Mouse (Mus musculus) G1E (cell line): ENCODE measurements around the gene Trpv4. TPM values are rescaled to one million over a fixed set of nuclear protein-coding genes. Genes with fewer than 3 reads are reported as not detected.

Source experiments
- ATAC-seq: 2 replicates; pipeline ENCODE4 v1.8.0; 2016; ENCODE audit warnings: mild to moderate bottlenecking; ENCODE audit not compliant: insufficient number of reproducible peaks, poor library complexity, low FRiP score, severe bottlenecking; ENCODE audit errors: extremely low read depth
- DNase-seq: peaks from one replicate; pipeline ENCODE4 v3.0.0; 2012; ENCODE audit warnings: low spot score
- H3K27me3 ChIP-seq: 2 replicates; pipeline ENCODE4 v1.6.1; 2012; ENCODE audit warnings: mild to moderate bottlenecking, low read length, inconsistent platforms; ENCODE audit not compliant: insufficient read depth
- H3K36me3 ChIP-seq: replicated peaks from 2 replicates; pipeline ENCODE3; 2012; ENCODE audit warnings: mild to moderate bottlenecking, inconsistent platforms
- H3K4me1 ChIP-seq: 2 replicates; pipeline ENCODE4 v1.6.1; 2012; ENCODE audit warnings: low read depth, low read length, inconsistent platforms, mixed read lengths; ENCODE audit not compliant: insufficient read depth
- H3K4me3 ChIP-seq: 2 replicates; pipeline ENCODE4 v1.5.1; 2012; ENCODE audit warnings: low read depth, mild to moderate bottlenecking, inconsistent platforms, low read length, moderate library complexity, mixed read lengths
- H3K9me3 ChIP-seq: replicated peaks from 2 replicates; pipeline ENCODE4 v1.6.1; 2012; ENCODE audit warnings: inconsistent platforms
- CTCF ChIP-seq: IDR thresholded peaks from 2 replicates; pipeline ENCODE4 v1.5.1; 2012; ENCODE audit warnings: low read depth, low read length, inconsistent platforms, mixed read lengths
- GATA1 ChIP-seq: IDR thresholded peaks from 2 replicates; pipeline ENCODE4 v1.6.1; 2012; ENCODE audit warnings: borderline replicate concordance, low read length, inconsistent platforms, mixed read lengths
- GATA2 ChIP-seq: IDR thresholded peaks from 2 replicates; pipeline ENCODE4 v1.6.1; 2012; ENCODE audit warnings: low read depth, low read length, inconsistent platforms, borderline replicate concordance
- POLR2AphosphoS5 ChIP-seq: IDR thresholded peaks from 2 replicates; pipeline ENCODE4 v1.6.1; 2012; ENCODE audit warnings: low read depth, low read length, inconsistent platforms; ENCODE audit not compliant: insufficient replicate concordance
- TAL1 ChIP-seq: conservative IDR thresholded peaks from 2 replicates; pipeline ENCODE4 v1.6.1; 2012; ENCODE audit warnings: low read depth, low read length, inconsistent platforms, mixed read lengths
- polyA plus RNA-seq: library from polyadenylated mRNA; stranded (reverse); fragments of >175 nt; gene quantifications from 2 replicates; pipeline ENCODE4 v1.2.3, GENCODE M21; 2012
- total RNA-seq, 2 experiments: library from RNA; stranded (forward) in 1 of 2; stranded (reverse) in 1 of 2; fragments of 200-1000 nt in 1 of 2; fragments of >200 nt in 1 of 2; fragmentation: Nextera tagmentation in 1 of 2; gene quantifications; 2 replicates each; pipeline ENCODE4 v1.2.3; 2014 to 2017

Trpv4 gene
- total and polyA plus RNA-seq, 3 experiments, result 0.11 TPM; not detected in 2

GRCm38 (mm10) chr5:114575010-114575409, 83.2 kb downstream of the Trpv4 start:
- no peak for ATAC-seq
- H3K4me1 ChIP-seq, result peaks cover 52% of the 10 kb centered on the region

DNA sequence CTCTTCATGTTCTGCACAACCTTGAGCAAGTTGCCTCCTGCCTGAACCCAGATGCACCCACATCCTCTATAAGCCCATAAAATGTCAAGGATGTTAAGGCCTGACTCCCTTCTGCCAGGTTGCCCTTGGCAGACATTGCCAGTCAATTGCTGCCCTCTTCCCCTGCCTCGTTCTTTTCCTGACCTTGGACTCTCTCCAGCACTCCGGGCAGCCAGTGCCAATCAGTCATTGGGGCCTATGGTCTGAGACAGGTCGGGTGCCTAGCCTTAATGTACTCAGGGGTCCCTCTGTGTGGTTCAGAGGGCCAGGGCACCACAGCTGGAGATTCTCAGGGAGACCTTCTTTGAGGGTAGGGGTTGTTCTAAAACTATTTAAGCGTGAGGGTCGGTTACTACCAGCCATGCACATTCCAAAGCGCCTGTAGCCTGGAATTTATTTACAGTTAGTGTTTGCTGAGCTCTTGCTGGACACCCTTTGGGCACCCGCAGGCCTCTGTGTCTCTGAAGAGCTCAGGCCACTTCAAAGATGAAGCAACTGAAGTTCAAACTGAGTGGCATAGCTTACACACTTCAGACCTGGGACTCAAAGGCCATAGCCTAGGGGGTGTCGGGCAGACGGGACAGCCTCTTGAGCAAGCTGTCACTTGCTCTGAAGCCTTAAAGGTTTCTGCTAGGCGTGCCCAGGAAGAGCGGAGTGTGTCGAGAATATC, 84.1 kb downstream of the Trpv4 start:
- no peak for DNase-seq
- Histone ChIP-seq H3K27me3 (peaks cover 41% of the 10 kb centered on the region), H3K9me3 (no peaks in the 10 kb centered on the region), H3K4me1 (peaks cover 53% of the 10 kb centered on the region), H3K36me3 (peaks cover 43% of the 10 kb centered on the region), H3K4me3 (no peak overlapping the region)
- TF ChIP-seq GATA1 (no peak), CTCF (no peak), GATA2 (no peak), TAL1 (no peak), POLR2AphosphoS5 (no peak)
- no peak for ATAC-seq

More at GRCm38 (mm10) chr5:114575010-114575409, 83.2 kb downstream of the Trpv4 start:
- TF ChIP-seq POLR2AphosphoS5 (no peak), GATA1 (no peak), CTCF (no peak), TAL1 (no peak), GATA2 (no peak)
- no peak overlapping the region for H3K4me3 ChIP-seq
- no peaks in the 10 kb centered on the region for H3K9me3 ChIP-seq
- DNase-seq, result no peak
- peaks cover 40% of the 10 kb centered on the region for H3K27me3 ChIP-seq
- H3K36me3 ChIP-seq, result peaks cover 52% of the 10 kb centered on the region

DNA sequence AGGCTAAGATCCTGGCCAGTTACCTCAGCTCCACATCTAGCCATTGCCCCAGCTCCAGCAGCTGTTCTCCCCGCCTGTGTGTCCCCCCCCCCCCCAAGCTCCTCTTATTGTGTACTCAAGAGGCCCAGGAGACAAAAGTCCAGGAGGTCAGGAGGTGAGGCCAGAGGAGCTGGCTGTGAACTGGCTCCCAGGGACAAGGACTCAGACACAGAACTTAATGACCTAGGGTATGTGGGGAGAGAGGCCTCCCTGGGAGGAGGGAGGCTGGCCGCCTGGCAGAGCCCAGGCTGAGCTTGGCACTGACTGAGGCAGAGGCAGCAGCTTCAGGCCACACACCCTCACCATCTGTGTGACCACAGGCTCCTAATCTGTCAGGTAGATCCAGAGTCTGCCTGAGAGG, 85.2 kb downstream of the Trpv4 start:
- H3K9me3 ChIP-seq, result peaks cover 3% of the 10 kb centered on the region
- H3K36me3 ChIP-seq, result peaks cover 39% of the 10 kb centered on the region
- peaks cover 60% of the 10 kb centered on the region for H3K4me1 ChIP-seq
- no peak for DNase-seq
- TF ChIP-seq TAL1, result no peak
- ATAC-seq, result no peak
- peaks cover 46% of the 10 kb centered on the region for H3K27me3 ChIP-seq
- no peak overlapping the region for H3K4me3 ChIP-seq

Other genes with a start within 250 kb of the Trpv4 start
- 9.1 and 10.6 TPM in 2 replicates for gene Mmab, start 214.4 kb downstream of the Trpv4 start, total RNA-seq (2014; fragmentation: Nextera tagmentation)
- 14.5 and 17.8 TPM in 2 replicates for gene Mmab, start 214.4 kb downstream of the Trpv4 start, total RNA-seq (2017)
- 23.1 and 29.5 TPM in 2 replicates for gene Mmab, start 214.4 kb downstream of the Trpv4 start, polyA plus RNA-seq
- 5.9 and 6.4 TPM in 2 replicates for gene Mvk, start 214.2 kb downstream of the Trpv4 start, total RNA-seq (2014; fragmentation: Nextera tagmentation)
- 23.4 and 25.6 TPM in 2 replicates for gene Mvk, start 214.2 kb downstream of the Trpv4 start, total RNA-seq (2017)
- 32.6 and 39.4 TPM in 2 replicates for gene Mvk, start 214.2 kb downstream of the Trpv4 start, polyA plus RNA-seq
- 3.2 and 3.8 TPM in 2 replicates for gene Fam222a, start 90.4 kb downstream of the Trpv4 start, total RNA-seq (2014; fragmentation: Nextera tagmentation)
- gene Fam222a, start 90.4 kb downstream of the Trpv4 start, total RNA-seq (2017), result 0.12 and 0.71 TPM in 2 replicates
- gene Fam222a, start 90.4 kb downstream of the Trpv4 start, polyA plus RNA-seq, result 6.9 and 7.3 TPM in 2 replicates
- gene Gltp, start 32.6 kb upstream of the Trpv4 start, total RNA-seq (2014; fragmentation: Nextera tagmentation), result 84.4 and 85.0 TPM in 2 replicates
- gene Gltp, start 32.6 kb upstream of the Trpv4 start, total RNA-seq (2017), result 34.6 and 34.7 TPM in 2 replicates
- 40.1 and 48.0 TPM in 2 replicates for gene Gltp, start 32.6 kb upstream of the Trpv4 start, polyA plus RNA-seq
- 5.3 and 11.4 TPM in 2 replicates for gene Tchp, start 49.3 kb upstream of the Trpv4 start, total RNA-seq (2014; fragmentation: Nextera tagmentation)
- gene Tchp, start 49.3 kb upstream of the Trpv4 start, total RNA-seq (2017), result 11.6 and 11.9 TPM in 2 replicates
- 20.1 and 23.0 TPM in 2 replicates for gene Tchp, start 49.3 kb upstream of the Trpv4 start, polyA plus RNA-seq
- 779 and 780 TPM in 2 replicates for gene Ankrd13a, start 116.3 kb upstream of the Trpv4 start, total RNA-seq (2014; fragmentation: Nextera tagmentation)
- 554 and 576 TPM in 2 replicates for gene Ankrd13a, start 116.3 kb upstream of the Trpv4 start, total RNA-seq (2017)
- gene Ankrd13a, start 116.3 kb upstream of the Trpv4 start, polyA plus RNA-seq, result 737 and 869 TPM in 2 replicates
- 213 and 227 TPM in 2 replicates for gene Git2, start 117.1 kb upstream of the Trpv4 start, total RNA-seq (2014; fragmentation: Nextera tagmentation)
- 101 and 104 TPM in 2 replicates for gene Git2, start 117.1 kb upstream of the Trpv4 start, total RNA-seq (2017)
- gene Git2, start 117.1 kb upstream of the Trpv4 start, polyA plus RNA-seq, result 201 and 245 TPM in 2 replicates
- gene 1500011B03Rik, start 165.0 kb upstream of the Trpv4 start, total RNA-seq (2014; fragmentation: Nextera tagmentation), result 10.8 and 12.0 TPM in 2 replicates
- gene 1500011B03Rik, start 165.0 kb upstream of the Trpv4 start, total RNA-seq (2017), result 1.9 and 2.0 TPM in 2 replicates
- gene 1500011B03Rik, start 165.0 kb upstream of the Trpv4 start, polyA plus RNA-seq, result 0.45 and 0.94 TPM in 2 replicates
- not detected in 2 replicates for gene 4930519G04Rik, start 195.2 kb upstream of the Trpv4 start, total RNA-seq (2014; fragmentation: Nextera tagmentation)
- not detected in 2 replicates for gene 4930519G04Rik, start 195.2 kb upstream of the Trpv4 start, total RNA-seq (2017)
- not detected in 2 replicates for gene 4930519G04Rik, start 195.2 kb upstream of the Trpv4 start, polyA plus RNA-seq
- gene Gm9936, start 200.3 kb upstream of the Trpv4 start, total RNA-seq (2014; fragmentation: Nextera tagmentation), result not detected in 2 replicates
- gene Gm9936, start 200.3 kb upstream of the Trpv4 start, total RNA-seq (2017), result 0.06 and 0.22 TPM in 2 replicates
- not detected in 2 replicates for gene Gm9936, start 200.3 kb upstream of the Trpv4 start, polyA plus RNA-seq
- not detected in 2 replicates for gene Oasl2, start 238.5 kb upstream of the Trpv4 start, total RNA-seq (2014; fragmentation: Nextera tagmentation)
- gene Oasl2, start 238.5 kb upstream of the Trpv4 start, total RNA-seq (2017), result 0.29 and 0.33 TPM in 2 replicates
- gene Oasl2, start 238.5 kb upstream of the Trpv4 start, polyA plus RNA-seq, result not detected in 2 replicates